Mouse (Mus musculus): ENCODE data around the gene Timm23. TPM values are rescaled to one million over a fixed set of nuclear protein-coding genes. Genes with fewer than 3 reads are reported as not detected.
"Not testable (repeated sequence)": the region's sequence is repeated elsewhere in the genome, so short reads cannot be mapped to it uniquely, and the experiment has no call there.

Gene Timm23
- 335 and 338 TPM in 2 replicates for polyA plus RNA-seq (2015; fragmentation: Nextera tagmentation; extraction: Ambion mirVana)

DNA sequence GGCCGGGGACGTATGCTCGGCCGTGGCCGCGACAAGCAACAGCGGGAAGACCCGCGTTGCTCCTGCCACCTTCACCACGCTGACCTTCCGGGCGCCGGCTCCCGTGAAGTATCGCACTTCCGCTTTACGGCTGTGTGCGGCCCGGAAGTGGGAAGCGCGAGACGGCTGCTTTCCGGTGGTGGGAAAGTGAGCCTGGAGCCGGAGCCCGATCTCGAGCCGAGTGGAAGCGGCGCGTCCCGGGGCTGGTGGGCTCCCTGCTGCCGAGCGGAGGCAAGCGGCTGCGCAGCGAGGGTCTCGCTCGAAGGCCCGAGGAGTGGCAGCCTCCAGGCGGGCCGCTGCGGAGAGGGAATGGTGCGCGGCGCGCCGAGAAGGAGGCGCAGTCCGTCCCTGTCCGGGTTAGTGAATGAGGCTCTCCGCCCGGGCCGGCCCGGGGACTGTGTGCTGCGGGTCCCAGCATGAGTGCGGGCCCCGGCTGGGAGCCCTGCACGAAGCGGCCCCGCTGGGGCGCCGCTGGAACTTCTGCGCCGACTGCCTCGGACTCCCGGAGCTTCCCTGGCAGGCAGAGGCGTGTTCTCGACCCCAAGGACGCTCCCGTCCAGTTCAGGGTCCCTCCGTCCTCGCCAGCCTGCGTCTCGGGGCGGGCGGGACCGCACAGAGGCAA, at the start of gene Timm23, which contains the start of gene Parg:
Timm23 (minus strand) TSS at position 108 of the 661 bp plus-strand sequence.
Parg (plus strand) TSS at position 159 of the 661 bp plus-strand sequence.
- WGBS = under 1% methylated on average over 73 of the region's 77 CpGs
- peak within 1 kb of the TSS; percentile 90 for H3K9ac ChIP-seq
- H3K27me3 ChIP-seq (replicated peaks) = no peaks in the 10 kb centered on the region
- H3K27ac ChIP-seq = peak within 1 kb of the TSS; percentile 65
- H3K9me3 ChIP-seq = no peaks in the 10 kb centered on the region
- H3K36me3 ChIP-seq = peaks cover 5% of the 10 kb centered on the region
- H3K4me2 ChIP-seq (replicated peaks) = peak within 1 kb of the TSS; percentile 77
- peak; percentile 97 for ATAC-seq
- H3K4me1 ChIP-seq (replicated peaks) = peaks cover 16% of the 10 kb centered on the region
- H3K4me3 ChIP-seq (replicated peaks) = peak within 1 kb of the TSS; percentile 85

DNA sequence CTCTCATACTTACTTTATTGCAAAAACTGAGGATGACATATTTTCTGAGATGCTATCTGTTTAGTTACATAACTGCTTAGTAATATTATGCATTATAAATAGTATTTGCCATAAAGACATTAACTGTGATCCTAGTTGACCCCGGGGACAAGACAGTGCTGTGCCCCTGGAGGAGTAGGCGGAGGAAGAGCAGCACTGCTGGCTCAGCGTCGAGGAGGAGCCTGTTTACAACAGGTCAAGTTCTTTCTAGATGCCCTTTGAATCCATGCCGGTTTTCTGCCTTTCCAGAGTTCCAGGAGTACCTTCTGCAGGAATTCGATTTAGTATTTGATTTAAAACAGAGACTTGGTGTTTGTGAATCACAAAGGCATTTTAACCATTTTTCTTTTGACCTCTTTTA, 47.9 kb upstream of the Timm23 start:
- no peak for ATAC-seq
- Histone ChIP-seq H3K4me3 (replicated peaks) (no peak overlapping the region), H3K4me2 (replicated peaks) (no peak overlapping the region), H3K4me1 (replicated peaks) (no peaks in the 10 kb centered on the region), H3K36me3 (no peaks in the 10 kb centered on the region), H3K9ac (no peak overlapping the region), H3K27me3 (replicated peaks) (no peaks in the 10 kb centered on the region), H3K27ac (no peak overlapping the region), H3K9me3 (no peaks in the 10 kb centered on the region)
- 61% methylated on average over 6 of the region's 6 CpGs for WGBS

DNA sequence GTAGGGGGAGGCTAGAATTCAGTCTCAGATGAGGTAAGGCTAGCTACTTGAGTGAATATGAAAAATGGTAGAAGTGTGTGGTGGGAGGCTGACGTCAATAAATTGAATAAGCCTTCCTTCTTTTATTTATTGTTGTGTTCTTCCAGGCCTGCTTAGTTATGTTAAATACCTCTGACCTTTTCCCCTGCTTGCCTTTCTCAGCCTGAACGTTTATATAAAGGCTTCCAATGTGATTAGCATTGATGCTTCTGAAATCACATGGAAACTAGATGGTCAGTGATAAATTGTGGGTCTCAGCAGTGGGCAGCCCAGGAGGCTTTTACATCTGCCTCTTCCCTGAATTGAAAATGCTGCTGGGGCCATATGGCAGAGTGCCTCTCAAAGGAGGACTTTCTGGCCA, 44.3 kb upstream of the Timm23 start:
- no peak for ATAC-seq
- 34% methylated on average over 2 of the region's 2 CpGs for WGBS
- H3K9ac ChIP-seq = no peak overlapping the region

DNA sequence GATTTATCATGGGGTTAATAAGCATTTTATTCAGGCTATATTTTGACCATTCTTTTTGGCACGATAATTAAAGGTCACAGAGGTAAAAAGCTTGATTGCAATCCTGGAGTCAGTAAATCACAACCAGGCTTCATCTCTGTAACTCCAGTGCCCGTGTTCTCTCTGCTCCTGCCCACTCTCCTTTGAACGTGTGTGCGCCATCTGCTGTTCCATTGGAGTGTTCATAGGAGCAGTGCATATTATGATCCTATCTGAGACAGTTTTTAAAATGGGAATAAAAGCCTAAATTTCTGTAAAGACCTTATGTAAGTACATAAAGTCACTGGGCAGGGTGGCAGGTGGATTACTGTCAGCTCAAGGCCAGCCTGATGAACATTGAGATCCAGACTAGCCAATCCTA, 40.7 kb upstream of the Timm23 start:
- H3K4me2 ChIP-seq (replicated peaks) = no peak overlapping the region
- no peaks in the 10 kb centered on the region for H3K9me3 ChIP-seq
- WGBS = 79% methylated on average over 4 of the region's 4 CpGs
- no peaks in the 10 kb centered on the region for H3K4me1 ChIP-seq (replicated peaks)
- H3K4me3 ChIP-seq (replicated peaks) = no peak overlapping the region
- no peak overlapping the region for H3K9ac ChIP-seq
- 0 out of 2 replicates have a peak, but pooled peaks cover 3% of the 10 kb centered on the region for H3K36me3 ChIP-seq
- no peak overlapping the region for H3K27ac ChIP-seq
- H3K27me3 ChIP-seq (replicated peaks) = no peaks in the 10 kb centered on the region
- no peak for ATAC-seq

More for the DNA sequence above, 44.3 kb upstream of the Timm23 start:
- H3K4me1 ChIP-seq (replicated peaks) = no peaks in the 10 kb centered on the region
- H3K4me3 ChIP-seq (replicated peaks) = no peak overlapping the region
- no peaks in the 10 kb centered on the region for H3K27me3 ChIP-seq (replicated peaks)
- H3K27ac ChIP-seq = no peak overlapping the region
- H3K36me3 ChIP-seq = no peaks in the 10 kb centered on the region
- no peak overlapping the region for H3K4me2 ChIP-seq (replicated peaks)
- no peaks in the 10 kb centered on the region for H3K9me3 ChIP-seq

DNA sequence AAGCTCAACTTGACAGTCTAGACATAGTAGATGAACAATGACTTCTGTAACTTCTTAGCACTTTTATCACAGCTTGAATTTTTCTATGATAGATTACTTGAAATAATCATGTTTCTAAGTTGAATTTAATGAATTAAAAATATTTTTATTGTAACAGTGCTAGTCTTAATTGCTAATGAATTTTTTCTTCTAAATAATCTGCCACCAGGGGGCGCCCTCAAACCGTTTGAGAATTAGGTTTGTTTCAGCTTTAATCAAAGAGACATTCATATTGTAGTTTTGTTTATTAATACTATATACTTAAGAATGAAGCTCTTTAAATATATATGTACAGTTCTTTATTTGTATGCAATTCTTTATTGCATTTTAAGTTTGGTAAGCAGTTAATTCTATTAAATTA, 27.3 kb upstream of the Timm23 start:
- Histone ChIP-seq H3K9ac (no peak overlapping the region), H3K27me3 (replicated peaks) (no peaks in the 10 kb centered on the region), H3K4me1 (replicated peaks) (no peaks in the 10 kb centered on the region), H3K4me2 (replicated peaks) (no peak overlapping the region), H3K36me3 (no peaks in the 10 kb centered on the region), H3K9me3 (no peaks in the 10 kb centered on the region), H3K27ac (no peak overlapping the region), H3K4me3 (replicated peaks) (no peak overlapping the region)
- WGBS = 0% methylated on average over 2 of the region's 2 CpGs
- ATAC-seq = no peak

DNA sequence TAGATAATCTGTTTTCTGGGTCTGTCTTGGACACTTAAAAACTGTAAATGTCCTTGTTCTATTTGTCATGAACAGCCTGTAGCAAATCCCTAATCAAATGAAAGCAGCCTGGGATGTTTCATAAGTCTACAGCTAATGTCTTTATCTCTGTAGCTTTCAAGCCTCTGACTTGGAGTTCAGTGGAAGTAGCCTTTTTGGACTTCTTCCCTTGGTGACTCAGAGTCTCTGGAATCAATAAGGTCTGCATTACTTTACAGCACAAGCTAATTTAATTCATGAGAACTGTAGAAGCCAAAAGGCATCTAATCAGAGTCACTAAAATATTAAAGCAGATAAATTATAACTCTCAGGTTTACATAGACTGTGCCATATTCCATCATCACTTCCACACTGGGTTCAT, 24.9 kb upstream of the Timm23 start:
- Histone ChIP-seq H3K4me3 (replicated peaks) (no peak overlapping the region), H3K9me3 (no peaks in the 10 kb centered on the region), H3K9ac (no peak overlapping the region), H3K27ac (no peak overlapping the region), H3K4me2 (replicated peaks) (no peak overlapping the region), H3K4me1 (replicated peaks) (no peaks in the 10 kb centered on the region), H3K27me3 (replicated peaks) (no peaks in the 10 kb centered on the region), H3K36me3 (no peaks in the 10 kb centered on the region)
- no peak for ATAC-seq

DNA sequence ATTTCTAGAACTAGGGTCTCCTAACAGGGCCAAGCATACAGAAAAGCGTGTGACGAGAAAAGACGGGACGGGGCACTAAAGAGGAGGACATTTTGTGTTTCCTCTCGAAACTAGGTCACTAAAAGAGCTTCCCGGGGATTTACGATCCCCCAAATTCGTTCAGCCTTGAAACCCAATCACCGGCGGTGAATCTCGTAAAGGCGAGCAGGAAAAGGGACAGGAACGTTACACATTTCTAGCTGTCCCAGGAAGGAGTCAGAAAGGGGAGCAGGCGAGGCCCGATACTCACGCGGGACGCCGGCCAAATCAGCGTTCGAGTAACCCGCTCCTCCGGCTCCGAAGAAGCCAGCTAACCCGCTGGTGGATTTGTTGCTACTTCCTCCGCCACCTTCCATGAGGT, 344 bp downstream of the Timm23 start:
- Histone ChIP-seq H3K4me1 (replicated peaks) (peaks cover 16% of the 10 kb centered on the region), H3K27me3 (replicated peaks) (no peaks in the 10 kb centered on the region), H3K36me3 (peaks cover 7% of the 10 kb centered on the region), H3K4me3 (replicated peaks) (peak overlapping the region; percentile 85), H3K27ac (peak overlapping the region; percentile 15; the same call in 1 of the 2 replicates), H3K9ac (peak overlapping the region; percentile 90), H3K9me3 (no peaks in the 10 kb centered on the region), H3K4me2 (replicated peaks) (peak overlapping the region; percentile 61)
- under 1% methylated on average over 26 of the region's 26 CpGs for WGBS
- ATAC-seq = peak; percentile 63

DNA sequence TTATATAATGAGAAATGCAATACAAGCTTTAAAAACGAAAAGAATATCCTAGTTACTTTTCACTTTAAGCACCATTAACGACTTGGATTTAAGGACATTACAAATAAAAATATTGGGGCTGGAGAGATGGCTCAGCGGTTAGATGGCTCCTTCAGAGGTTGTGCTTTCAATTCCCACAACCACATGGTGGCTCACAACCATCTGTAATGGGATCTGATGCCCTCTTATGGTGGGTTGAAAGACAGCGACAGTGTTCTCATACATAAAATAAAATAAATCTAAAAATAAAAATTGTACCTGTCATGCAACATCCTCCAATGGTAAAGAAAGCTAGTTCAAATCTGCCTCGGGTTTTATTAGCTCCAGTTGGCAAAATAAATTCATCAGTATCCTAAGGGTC, 8.1 kb downstream of the Timm23 start:
- 82% methylated on average over 5 of the region's 5 CpGs for WGBS
- H3K9me3 ChIP-seq; H3K4me1 ChIP-seq (replicated peaks); H3K27me3 ChIP-seq (replicated peaks); H3K27ac ChIP-seq; ATAC-seq; H3K9ac ChIP-seq; H3K4me3 ChIP-seq (replicated peaks); H3K36me3 ChIP-seq; H3K4me2 ChIP-seq (replicated peaks): not testable (repeated sequence)

DNA sequence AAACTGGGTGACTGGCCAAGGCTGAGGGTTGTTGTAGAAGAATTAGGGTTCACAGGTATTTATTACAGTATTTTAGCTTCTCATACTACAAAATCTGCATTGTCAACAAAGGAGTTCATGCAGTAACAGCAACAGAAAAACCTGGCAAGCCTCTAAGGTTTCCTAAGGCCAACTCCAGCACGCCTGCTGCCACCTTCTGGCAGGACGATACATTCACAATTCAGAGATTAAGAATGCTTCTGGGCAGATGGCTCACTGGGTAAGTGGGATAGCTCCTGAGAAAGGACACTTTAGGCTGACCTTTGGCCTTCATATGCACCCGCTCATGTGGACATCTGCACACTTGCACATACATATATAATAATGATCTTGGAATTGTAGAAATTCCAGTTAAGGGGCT, 9.3 kb downstream of the Timm23 start:
- H3K9me3 ChIP-seq = no peaks in the 10 kb centered on the region
- peaks cover 12% of the 10 kb centered on the region for H3K36me3 ChIP-seq
- peak; percentile 40; the same call in 1 of the 2 replicates for ATAC-seq
- no peak overlapping the region for H3K27ac ChIP-seq
- no peak overlapping the region for H3K9ac ChIP-seq
- no peaks in the 10 kb centered on the region for H3K4me1 ChIP-seq (replicated peaks)
- H3K4me2 ChIP-seq (replicated peaks) = no peak overlapping the region
- no peaks in the 10 kb centered on the region for H3K27me3 ChIP-seq (replicated peaks)
- WGBS = 39% methylated on average over 3 of the region's 3 CpGs
- no peak overlapping the region for H3K4me3 ChIP-seq (replicated peaks)

DNA sequence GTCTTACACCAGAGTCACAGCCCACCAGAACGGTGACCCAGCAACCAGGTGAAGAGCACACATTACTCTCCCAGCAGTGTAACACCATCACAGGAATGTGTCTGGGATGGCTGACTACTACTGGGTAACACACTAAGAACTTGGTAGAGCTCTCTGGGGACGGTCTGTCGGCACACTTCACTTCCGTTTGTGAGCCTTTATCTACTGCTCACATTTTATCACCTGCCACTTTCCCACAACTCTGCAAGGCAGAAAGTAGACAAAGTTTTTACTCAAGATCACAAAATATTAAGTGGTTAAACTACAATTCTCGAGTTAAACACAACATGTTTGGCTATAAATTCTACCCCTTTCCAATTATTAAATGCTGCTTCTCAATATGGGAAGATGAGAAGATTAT, 9.8 kb downstream of the Timm23 start:
- Histone ChIP-seq H3K27ac (no peak overlapping the region), H3K27me3 (replicated peaks) (no peaks in the 10 kb centered on the region), H3K4me2 (replicated peaks) (no peak overlapping the region), H3K4me3 (replicated peaks) (no peak overlapping the region), H3K36me3 (peaks cover 9% of the 10 kb centered on the region), H3K4me1 (replicated peaks) (no peaks in the 10 kb centered on the region), H3K9me3 (no peaks in the 10 kb centered on the region), H3K9ac (no peak overlapping the region)
- ATAC-seq = no peak
- WGBS = 68% methylated on average over 5 of the region's 5 CpGs

DNA sequence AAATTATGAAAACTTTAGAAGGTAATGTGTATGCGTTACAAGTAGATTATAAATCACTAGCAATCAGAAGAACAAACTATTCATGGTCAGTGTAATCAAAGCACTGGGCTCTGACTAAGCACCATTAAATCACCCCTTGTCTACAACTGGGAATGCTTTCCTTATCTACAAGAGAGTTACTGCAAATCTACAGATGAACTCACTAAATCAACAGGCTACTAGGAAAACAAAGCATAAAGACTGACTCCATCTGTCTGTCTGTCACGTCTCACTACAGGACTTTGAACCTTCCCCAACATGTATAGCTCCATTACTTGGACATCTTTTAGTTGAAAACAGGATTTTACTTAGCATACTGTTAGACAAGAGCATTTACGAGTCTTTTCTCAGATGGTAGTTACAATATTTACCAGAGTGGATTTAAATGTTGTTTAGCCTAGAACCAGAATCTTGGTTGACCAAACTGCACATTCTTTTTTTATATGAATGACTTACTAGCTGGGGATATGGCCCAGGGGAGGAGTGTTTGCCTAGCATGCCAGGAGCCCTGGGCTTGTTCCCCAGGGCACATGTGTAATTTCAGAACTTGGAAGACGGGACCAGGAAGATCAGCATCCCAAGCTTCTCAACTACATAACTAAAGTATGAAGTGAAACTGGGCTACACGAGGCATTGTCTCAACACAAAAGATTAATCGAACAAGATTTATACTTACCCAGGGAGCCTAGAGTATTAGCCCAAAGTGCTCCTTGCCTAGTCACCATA, 10.9 kb downstream of the Timm23 start:
- Histone ChIP-seq H3K27ac (no peak overlapping the region), H3K36me3 (peaks cover 7% of the 10 kb centered on the region), H3K4me2 (replicated peaks) (no peak overlapping the region), H3K4me3 (replicated peaks) (no peak overlapping the region), H3K4me1 (replicated peaks) (no peaks in the 10 kb centered on the region), H3K9ac (no peak overlapping the region), H3K27me3 (replicated peaks) (no peaks in the 10 kb centered on the region), H3K9me3 (no peaks in the 10 kb centered on the region)
- peak; percentile 89 for ATAC-seq
- WGBS = 62% methylated on average over 6 of the region's 6 CpGs

DNA sequence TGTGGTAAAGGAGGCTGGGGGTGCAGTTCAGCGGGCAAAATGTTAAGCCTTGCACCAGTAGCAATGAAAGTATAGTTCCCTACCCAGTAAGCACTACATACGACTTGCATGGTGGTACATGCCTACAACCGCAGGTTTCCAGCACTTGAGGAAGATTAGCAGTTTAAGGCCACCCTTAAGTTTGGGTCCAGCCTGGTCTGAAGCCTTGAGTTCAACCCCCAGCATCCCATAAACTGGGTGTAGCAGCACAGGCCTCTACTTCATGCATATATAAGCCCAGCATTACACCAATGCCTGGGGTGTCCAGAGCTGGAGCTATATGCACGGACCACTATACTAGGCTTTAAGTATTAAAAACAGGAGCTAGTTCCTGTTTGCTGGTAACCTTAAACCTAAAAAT, 17.9 kb downstream of the Timm23 start:
- WGBS = 92% methylated on average over 4 of the region's 4 CpGs
- H3K27me3 ChIP-seq (replicated peaks) = no peaks in the 10 kb centered on the region
- H3K4me3 ChIP-seq (replicated peaks) = no peak overlapping the region
- no peak overlapping the region for H3K9ac ChIP-seq
- no peak overlapping the region for H3K27ac ChIP-seq
- H3K4me1 ChIP-seq (replicated peaks) = no peaks in the 10 kb centered on the region
- H3K9me3 ChIP-seq = no peaks in the 10 kb centered on the region
- H3K36me3 ChIP-seq = peaks cover 27% of the 10 kb centered on the region
- no peak overlapping the region for H3K4me2 ChIP-seq (replicated peaks)
- ATAC-seq = no peak

DNA sequence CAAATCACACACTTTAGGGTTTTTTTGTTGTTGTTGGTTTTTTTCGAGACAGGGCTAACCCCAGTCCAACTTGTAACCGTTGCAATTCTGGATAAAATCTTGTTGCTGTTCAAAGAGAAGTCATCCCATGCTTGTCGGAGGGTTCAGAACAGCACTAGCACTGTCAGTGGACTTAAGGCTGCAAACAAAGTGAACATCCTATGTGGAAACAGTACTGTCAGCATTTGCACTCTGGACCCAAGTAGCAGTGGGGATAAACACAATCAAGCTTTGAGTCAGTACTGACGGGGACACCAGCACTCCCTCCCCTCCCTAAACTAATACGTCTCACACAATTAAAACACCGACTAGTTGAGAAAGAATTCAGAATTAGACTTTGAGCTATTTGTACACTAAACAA, 20.8 kb downstream of the Timm23 start:
- no peak overlapping the region for H3K4me3 ChIP-seq (replicated peaks)
- H3K4me1 ChIP-seq (replicated peaks) = no peaks in the 10 kb centered on the region
- no peak overlapping the region for H3K4me2 ChIP-seq (replicated peaks)
- ATAC-seq = no peak
- 89% methylated on average over 6 of the region's 6 CpGs for WGBS
- peaks cover 20% of the 10 kb centered on the region for H3K36me3 ChIP-seq
- H3K27me3 ChIP-seq (replicated peaks) = no peaks in the 10 kb centered on the region
- H3K27ac ChIP-seq = no peak overlapping the region
- no peaks in the 10 kb centered on the region for H3K9me3 ChIP-seq
- no peak overlapping the region for H3K9ac ChIP-seq

Measured in intestine, embryonic 15.5 days (tissue).